Mouse (Mus musculus): ENCODE measurements around the gene Echdc1. TPM values are rescaled to one million over a fixed set of nuclear protein-coding genes. Genes with fewer than 3 reads are reported as not detected.
A peak's percentile ranks its signal among the peaks of the same experiment; 100 is the strongest.

Gene Echdc1
- polyA plus RNA-seq (2015; fragmentation: Nextera tagmentation; extraction: Ambion mirVana) = 26.9 and 28.1 TPM in 2 replicates

DNA sequence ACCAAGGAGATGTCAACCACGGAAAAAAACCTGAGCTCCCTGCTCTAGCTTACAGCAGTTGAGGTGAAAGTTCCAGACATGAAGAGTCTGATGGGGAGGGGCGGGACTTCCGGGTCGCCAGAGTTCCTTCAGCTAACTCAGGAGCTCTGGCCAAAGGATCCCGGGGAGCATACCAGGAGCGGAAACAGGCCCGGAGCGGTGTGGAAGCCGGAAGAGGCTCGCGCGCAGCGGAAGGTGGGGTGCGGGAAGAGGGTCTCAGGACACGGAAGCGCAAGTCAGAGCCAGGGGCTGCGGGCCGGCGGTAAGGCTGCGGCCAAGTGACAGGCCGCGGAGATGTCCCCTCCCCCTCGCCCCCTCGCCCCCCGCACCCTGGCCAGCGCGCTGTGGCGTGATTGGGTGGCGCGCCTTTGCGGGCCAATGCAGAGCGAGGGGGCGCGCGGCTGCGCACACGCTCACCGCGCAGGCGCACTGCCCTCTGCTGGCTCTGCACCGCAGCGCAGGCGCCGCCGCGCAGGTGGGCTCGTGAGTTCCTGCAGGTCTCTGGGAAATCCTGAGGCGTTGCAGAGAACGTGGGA is at the start of gene Echdc1:
Echdc1 (plus strand) TSS at position 103 of the 575 bp plus-strand sequence.
- Histone ChIP-seq H3K4me3 (replicated peaks) (peak within 1 kb of the TSS; percentile 76), H3K9me3 (replicated peaks) (no peaks in the 10 kb centered on the region), H3K4me2 (replicated peaks) (peak within 1 kb of the TSS; percentile 65), H3K36me3 (no peaks in the 10 kb centered on the region), H3K9ac (peak within 1 kb of the TSS; percentile 76), H3K4me1 (no peaks in the 10 kb centered on the region), H3K27ac (replicated peaks) (peak within 1 kb of the TSS; percentile 90), H3K27me3 (no peaks in the 10 kb centered on the region)
- peak; percentile 98 for ATAC-seq (ENCODE audit: insufficient number of reproducible peaks, low FRiP score, low TSS enrichment, low read depth)
- 0% methylated on average over 46 of the region's 49 CpGs for WGBS

GRCm38 (mm10) chr10:29281736-29282135 is 31.2 kb upstream of the Echdc1 start:
- no peak for ATAC-seq (ENCODE audit: insufficient number of reproducible peaks, low FRiP score, low TSS enrichment, low read depth)
- H3K4me2 ChIP-seq (replicated peaks) = no peak overlapping the region
- no peaks in the 10 kb centered on the region for H3K27me3 ChIP-seq
- no peak overlapping the region for H3K9ac ChIP-seq
- no peak overlapping the region for H3K4me3 ChIP-seq (replicated peaks)
- no peaks in the 10 kb centered on the region for H3K36me3 ChIP-seq
- WGBS = 49% methylated on average over 1 of the region's 1 CpGs
- no peak overlapping the region for H3K27ac ChIP-seq (replicated peaks)
- no peaks in the 10 kb centered on the region for H3K9me3 ChIP-seq (replicated peaks)
- H3K4me1 ChIP-seq = no peaks in the 10 kb centered on the region

- Histone ChIP-seq H3K27me3 (no peaks in the 10 kb centered on the region), H3K9me3 (replicated peaks) (no peaks in the 10 kb centered on the region), H3K27ac (replicated peaks) (peak overlapping the region; percentile 66), H3K4me1 (no peaks in the 10 kb centered on the region), H3K36me3 (no peaks in the 10 kb centered on the region), H3K4me3 (replicated peaks) (no peak overlapping the region), H3K4me2 (replicated peaks) (no peak overlapping the region), H3K9ac (no peak overlapping the region)
- ATAC-seq (ENCODE audit: insufficient number of reproducible peaks, low FRiP score, low TSS enrichment, low read depth) = peak; percentile 63; the same call in 1 of the 2 replicates
- 56% methylated on average over 1 of the region's 1 CpGs for WGBS
Measured at GRCm38 (mm10) chr10:29285757-29286156, 27.2 kb upstream of the Echdc1 start.

GRCm38 (mm10) chr10:29302230-29302629 is 10.7 kb upstream of the Echdc1 start:
- 91% methylated on average over 4 of the region's 4 CpGs for WGBS
- Histone ChIP-seq H3K4me2 (replicated peaks) (no peak overlapping the region), H3K27me3 (no peaks in the 10 kb centered on the region), H3K27ac (replicated peaks) (no peak overlapping the region), H3K4me3 (replicated peaks) (no peak overlapping the region), H3K9ac (no peak overlapping the region), H3K36me3 (no peaks in the 10 kb centered on the region), H3K4me1 (no peaks in the 10 kb centered on the region), H3K9me3 (replicated peaks) (no peaks in the 10 kb centered on the region)
- ATAC-seq (ENCODE audit: insufficient number of reproducible peaks, low FRiP score, low TSS enrichment, low read depth) = no peak

DNA sequence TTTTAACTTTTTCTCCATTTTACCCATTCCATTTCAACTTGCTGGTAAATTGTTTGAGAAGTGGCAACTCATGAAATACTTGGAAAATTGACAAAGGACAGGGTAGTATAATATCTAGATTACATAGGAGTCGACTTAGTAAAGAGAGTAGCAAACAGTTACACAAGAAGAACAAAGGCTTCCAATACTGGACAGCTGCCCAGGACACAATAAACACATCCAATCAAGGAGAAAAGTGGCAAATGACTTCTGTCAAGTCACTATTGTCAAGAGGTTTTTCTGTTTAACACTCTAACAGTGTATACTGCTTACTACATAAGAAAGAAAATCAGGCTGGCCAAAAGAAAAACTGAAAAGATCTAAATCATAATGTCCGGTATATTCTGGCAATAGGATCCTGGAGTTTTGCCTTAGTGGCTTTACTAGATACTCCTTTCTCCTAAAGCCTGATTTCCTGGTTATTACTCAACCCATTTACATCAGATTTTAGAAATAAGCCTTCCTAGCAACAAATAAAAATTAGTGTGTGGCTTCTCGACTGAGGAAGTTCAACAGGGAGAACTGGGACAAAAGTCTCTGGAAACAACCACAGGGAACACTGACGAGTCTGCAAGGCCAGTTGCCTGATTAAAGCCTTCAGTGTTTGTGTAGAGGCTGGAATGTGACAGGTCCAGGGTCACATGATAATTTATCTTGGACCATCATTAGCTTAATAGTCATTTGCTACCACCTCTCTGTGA is 1.3 kb upstream of the Echdc1 start:
- Histone ChIP-seq H3K9ac (no peak overlapping the region), H3K36me3 (no peaks in the 10 kb centered on the region), H3K9me3 (replicated peaks) (no peaks in the 10 kb centered on the region), H3K4me2 (replicated peaks) (no peak overlapping the region), H3K4me3 (replicated peaks) (no peak overlapping the region), H3K4me1 (no peaks in the 10 kb centered on the region), H3K27me3 (no peaks in the 10 kb centered on the region), H3K27ac (replicated peaks) (no peak overlapping the region)
- WGBS = 76% methylated on average over 4 of the region's 4 CpGs
- ATAC-seq (ENCODE audit: insufficient number of reproducible peaks, low FRiP score, low TSS enrichment, low read depth) = no peak

GRCm38 (mm10) chr10:29313905-29314304 is 939 bp downstream of the Echdc1 start:
- no peak overlapping the region for H3K9ac ChIP-seq
- no peak for ATAC-seq (ENCODE audit: insufficient number of reproducible peaks, low FRiP score, low TSS enrichment, low read depth)
- 30% methylated on average over 5 of the region's 5 CpGs for WGBS
- peak overlapping the region; percentile 76 for H3K4me3 ChIP-seq (replicated peaks)
- no peaks in the 10 kb centered on the region for H3K9me3 ChIP-seq (replicated peaks)
- H3K4me2 ChIP-seq (replicated peaks) = peak overlapping the region; percentile 65
- H3K4me1 ChIP-seq = no peaks in the 10 kb centered on the region
- H3K36me3 ChIP-seq = no peaks in the 10 kb centered on the region
- H3K27me3 ChIP-seq = no peaks in the 10 kb centered on the region
- H3K27ac ChIP-seq (replicated peaks) = no peak overlapping the region

- no peak for ATAC-seq (ENCODE audit: insufficient number of reproducible peaks, low FRiP score, low TSS enrichment, low read depth)
- no peak overlapping the region for H3K9ac ChIP-seq
- no peaks in the 10 kb centered on the region for H3K9me3 ChIP-seq (replicated peaks)
- H3K4me2 ChIP-seq (replicated peaks) = no peak overlapping the region
- no peak overlapping the region for H3K4me3 ChIP-seq (replicated peaks)
- H3K4me1 ChIP-seq = no peaks in the 10 kb centered on the region
- H3K27ac ChIP-seq (replicated peaks) = no peak overlapping the region
- H3K36me3 ChIP-seq = no peaks in the 10 kb centered on the region
- WGBS = 89% methylated on average over 2 of the region's 2 CpGs
- no peaks in the 10 kb centered on the region for H3K27me3 ChIP-seq
Measured at GRCm38 (mm10) chr10:29324817-29325216, 11.9 kb downstream of the Echdc1 start.

- no peak for ATAC-seq (ENCODE audit: insufficient number of reproducible peaks, low FRiP score, low TSS enrichment, low read depth)
- 50% methylated on average over 4 of the region's 4 CpGs for WGBS
- Histone ChIP-seq H3K27me3 (no peaks in the 10 kb centered on the region), H3K4me3 (replicated peaks) (no peak overlapping the region), H3K27ac (replicated peaks) (no peak overlapping the region), H3K4me1 (no peaks in the 10 kb centered on the region), H3K4me2 (replicated peaks) (no peak overlapping the region), H3K9me3 (replicated peaks) (no peaks in the 10 kb centered on the region), H3K9ac (no peak overlapping the region), H3K36me3 (no peaks in the 10 kb centered on the region)
Measured at GRCm38 (mm10) chr10:29333836-29334235, 20.9 kb downstream of the Echdc1 start.

DNA sequence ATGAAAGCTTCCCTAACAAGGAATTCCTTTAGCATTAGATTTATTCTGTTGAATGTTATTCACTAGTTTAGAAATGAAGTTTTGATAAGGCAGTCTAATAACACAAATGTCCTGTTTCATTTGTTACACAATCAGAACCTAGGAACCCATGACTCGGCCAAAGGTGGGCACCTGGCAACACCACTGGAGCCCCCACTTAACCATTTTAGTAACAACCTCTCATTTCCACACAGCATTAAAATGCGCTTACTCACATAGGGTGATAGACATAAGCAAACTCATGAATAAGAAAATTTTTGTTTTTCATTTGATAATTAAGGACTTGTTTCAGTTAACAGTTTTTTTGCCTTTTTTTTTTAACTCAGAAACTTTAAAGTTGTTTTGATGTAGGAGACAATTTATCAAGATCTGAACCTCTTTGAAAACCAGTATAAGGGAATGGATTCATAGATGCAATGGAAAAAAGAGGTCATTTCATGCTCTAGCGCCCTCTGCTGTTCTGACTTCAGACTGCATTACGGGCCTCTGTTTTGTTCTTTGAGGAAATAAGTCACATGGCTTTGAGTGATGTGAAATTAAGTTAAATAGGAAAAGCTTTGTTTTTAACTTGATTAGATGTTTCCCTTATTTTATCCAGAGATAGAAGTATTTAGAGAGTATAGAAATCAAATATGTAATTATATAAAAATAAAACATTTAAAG is 25.5 kb downstream of the Echdc1 start:
- no peak for ATAC-seq (ENCODE audit: insufficient number of reproducible peaks, low FRiP score, low TSS enrichment, low read depth)
- Histone ChIP-seq H3K27ac (replicated peaks) (no peak overlapping the region), H3K36me3 (no peaks in the 10 kb centered on the region), H3K4me3 (replicated peaks) (no peak overlapping the region), H3K4me1 (no peaks in the 10 kb centered on the region), H3K27me3 (no peaks in the 10 kb centered on the region), H3K4me2 (replicated peaks) (no peak overlapping the region), H3K9ac (no peak overlapping the region), H3K9me3 (replicated peaks) (no peaks in the 10 kb centered on the region)
- WGBS = 53% methylated on average over 4 of the region's 4 CpGs

DNA sequence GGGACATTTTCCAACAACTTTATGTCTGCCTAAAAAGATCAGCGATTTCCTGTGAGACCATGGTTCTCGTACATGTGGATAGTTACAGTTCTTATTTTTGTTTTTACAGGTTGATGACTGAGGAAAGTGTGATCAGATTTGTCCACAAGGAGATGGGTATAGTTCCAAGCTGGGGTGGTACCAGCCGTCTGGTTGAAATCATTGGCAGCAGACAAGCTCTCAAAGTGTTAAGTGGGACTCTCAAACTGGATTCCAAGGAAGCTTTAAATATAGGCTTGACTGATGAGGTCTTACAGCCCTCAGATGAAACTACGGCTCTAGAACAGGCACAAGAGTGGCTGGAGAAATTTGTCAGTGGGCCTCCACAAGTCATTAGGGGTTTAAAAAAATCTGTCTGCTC is 31.3 kb downstream of the Echdc1 start:
- Histone ChIP-seq H3K4me1 (no peaks in the 10 kb centered on the region), H3K36me3 (peaks cover 12% of the 10 kb centered on the region), H3K4me3 (replicated peaks) (no peak overlapping the region), H3K9ac (no peak overlapping the region), H3K4me2 (replicated peaks) (no peak overlapping the region), H3K9me3 (replicated peaks) (no peaks in the 10 kb centered on the region), H3K27me3 (no peaks in the 10 kb centered on the region), H3K27ac (replicated peaks) (no peak overlapping the region)
- WGBS = 90% methylated on average over 4 of the region's 4 CpGs
- ATAC-seq (ENCODE audit: insufficient number of reproducible peaks, low FRiP score, low TSS enrichment, low read depth) = no peak

- ATAC-seq (ENCODE audit: insufficient number of reproducible peaks, low FRiP score, low TSS enrichment, low read depth) = no peak
- Histone ChIP-seq H3K27me3 (no peaks in the 10 kb centered on the region), H3K4me1 (no peaks in the 10 kb centered on the region), H3K9me3 (replicated peaks) (no peaks in the 10 kb centered on the region), H3K4me3 (replicated peaks) (no peak overlapping the region), H3K4me2 (replicated peaks) (no peak overlapping the region), H3K27ac (replicated peaks) (no peak overlapping the region), H3K36me3 (peaks cover 15% of the 10 kb centered on the region), H3K9ac (no peak overlapping the region)
- 91% methylated on average over 7 of the region's 7 CpGs for WGBS
Measured at GRCm38 (mm10) chr10:29346638-29347037, 33.7 kb downstream of the Echdc1 start.
